Mouse (Mus musculus) intestine, postnatal 0 days (tissue): Measurements from ENCODE around the gene Stag2. TPM values are rescaled to one million over a fixed set of nuclear protein-coding genes. Genes with fewer than 3 reads are reported as not detected.

Experiments
- ATAC-seq: fragments of 200-750 bp; cut with Nextera tagmentation; 2 replicates; pipeline ENCODE4 v1.8.0; 2017; ENCODE audit warnings: mild to moderate bottlenecking, moderate TSS enrichment, moderate library complexity
- H3K27ac ChIP-seq: fragments of 300-500 bp; sonication (generic); 2 replicates; pipeline ENCODE4 v1.5.1; 2014; ENCODE audit warnings: mild to moderate bottlenecking, low read depth, low read length, moderate library complexity
- H3K27me3 ChIP-seq: fragments of 300-500 bp; sonication (generic); replicated peaks from 2 replicates; pipeline ENCODE4 v1.6.1; 2014; ENCODE audit warnings: low read length, mixed read lengths; ENCODE audit not compliant: control insufficient read depth, insufficient read depth
- H3K36me3 ChIP-seq: fragments of 300-500 bp; sonication (generic); 2 replicates; pipeline ENCODE4 v1.6.1; 2014; ENCODE audit warnings: mild to moderate bottlenecking, moderate library complexity; ENCODE audit not compliant: control insufficient read depth, insufficient read depth
- H3K4me1 ChIP-seq: fragments of 300-500 bp; sonication (generic); replicated peaks from 2 replicates; pipeline ENCODE4 v1.6.1; 2014; ENCODE audit warnings: antibody characterized with exemption, low read length, mixed read lengths; ENCODE audit not compliant: control insufficient read depth, insufficient read depth
- H3K4me2 ChIP-seq: fragments of 300-500 bp; sonication (generic); replicated peaks from 2 replicates; pipeline ENCODE4 v1.6.1; 2014; ENCODE audit warnings: low read depth, mild to moderate bottlenecking, moderate library complexity
- H3K4me3 ChIP-seq: fragments of 300-500 bp; sonication (generic); 2 replicates; pipeline ENCODE4 v1.5.1; 2014; ENCODE audit warnings: low read depth, low read length
- H3K9ac ChIP-seq: fragments of 300-500 bp; sonication (generic); 2 replicates; pipeline ENCODE4 v1.6.1; 2014; ENCODE audit warnings: mild to moderate bottlenecking, low read depth, low read length
- H3K9me3 ChIP-seq: fragments of 300-500 bp; sonication (generic); 2 replicates; pipeline ENCODE4 v1.6.1; 2016; ENCODE audit warnings: mixed run types; ENCODE audit not compliant: control insufficient read depth
- CTCF ChIP-seq: sonication (generic); IDR thresholded peaks from 2 replicates; pipeline ENCODE4 v1.5.1; 2016; ENCODE audit warnings: low read depth, mild to moderate bottlenecking, control low read depth, antibody characterized with exemption, moderate library complexity
- WGBS: fragments of 180-500 bp; shearing (Covaris S2); extraction: QIAGEN DNeasy Blood & Tissue Kit; methylation state at CpG from one replicate; pipeline ENCODE4 v1.1.7; 2014; 5-methylcytosine and 5-hydroxymethylcytosine counted together
- polyA plus RNA-seq: library from polyadenylated mRNA; unstranded; fragments of >200 nt; fragmentation: Nextera tagmentation; extraction: Ambion mirVana; gene quantifications from 2 replicates; pipeline ENCODE4 v1.2.1, GENCODE M21; 2015

Stag2 gene
- polyA plus RNA-seq, 1 experiment from 2014 or later: 14.6 TPM

DNA sequence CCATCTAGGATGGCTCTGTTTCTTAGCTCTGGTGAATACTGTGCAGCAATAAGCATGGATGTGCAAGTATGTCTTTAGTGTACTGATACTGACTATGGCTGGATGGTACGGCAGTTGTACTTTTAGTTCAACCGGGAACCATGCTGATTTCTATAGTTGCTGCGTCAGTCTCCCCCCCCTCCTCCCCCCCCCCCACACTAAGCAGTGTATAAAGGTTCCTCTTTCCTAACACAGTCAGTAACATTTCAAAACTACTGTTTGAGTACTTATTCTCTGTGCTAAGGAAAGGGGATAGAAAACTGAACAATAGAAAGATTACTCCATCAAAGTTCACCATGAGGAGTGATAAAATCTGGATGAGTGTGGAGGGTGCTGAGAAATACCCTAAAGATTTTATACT lies 6.5 kb upstream of the Stag2 start:
- Histone ChIP-seq H3K9ac (no peak overlapping the region), H3K36me3 (no peaks in the 10 kb centered on the region), H3K9me3 (no peaks in the 10 kb centered on the region), H3K4me1 (no peaks in the 10 kb centered on the region), H3K27ac (no peak overlapping the region), H3K4me2 (no peak overlapping the region), H3K27me3 (no peaks in the 10 kb centered on the region), H3K4me3 (no peak overlapping the region)
- WGBS: 75% methylated on average over 3 of the region's 3 CpGs
- ATAC-seq: no peak
- no peak for TF ChIP-seq CTCF

DNA sequence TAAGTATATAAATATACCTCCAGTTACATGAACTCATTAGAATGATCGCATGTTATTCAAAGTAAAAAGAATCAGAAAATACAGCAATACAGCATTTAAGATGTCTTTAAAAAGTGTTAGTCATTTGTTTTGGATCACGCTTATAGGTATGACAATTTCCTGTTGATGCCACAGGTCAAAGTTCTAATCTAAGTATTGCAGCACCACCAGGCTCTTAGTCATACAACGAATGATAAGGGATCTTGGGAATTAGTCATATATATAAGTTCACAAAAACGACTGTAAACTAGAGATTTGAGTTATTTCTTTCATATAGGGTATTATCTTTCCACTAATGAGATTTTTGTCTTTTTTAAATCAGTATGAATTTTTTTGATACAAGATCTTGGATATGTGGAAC lies 5.1 kb upstream of the Stag2 start:
- no peak for ATAC-seq
- no peaks in the 10 kb centered on the region for H3K27me3 ChIP-seq
- WGBS: 55% methylated on average over 4 of the region's 4 CpGs

GRCm38 (mm10) chrX:42148016-42148451 lies 1.1 kb upstream of the Stag2 start:
- H3K36me3 ChIP-seq: no peaks in the 10 kb centered on the region
- H3K4me3 ChIP-seq: no peak overlapping the region
- no peaks in the 10 kb centered on the region for H3K9me3 ChIP-seq
- no peak for TF ChIP-seq CTCF
- peak; percentile 57 for ATAC-seq
- WGBS: 32% methylated on average over 5 of the region's 5 CpGs
- H3K27ac ChIP-seq: peak overlapping the region; percentile 99
- H3K27me3 ChIP-seq: no peaks in the 10 kb centered on the region
- H3K4me2 ChIP-seq: peak overlapping the region; percentile 54; the same call in 1 of the 2 replicates
- H3K9ac ChIP-seq: no peak overlapping the region
- no peaks in the 10 kb centered on the region for H3K4me1 ChIP-seq

More for the DNA sequence above, 5.1 kb upstream of the Stag2 start:
- Histone ChIP-seq H3K4me2 (no peak overlapping the region), H3K4me1 (no peaks in the 10 kb centered on the region), H3K4me3 (no peak overlapping the region), H3K36me3 (no peaks in the 10 kb centered on the region), H3K9ac (no peak overlapping the region), H3K27ac (no peak overlapping the region), H3K9me3 (no peaks in the 10 kb centered on the region)
- TF ChIP-seq CTCF: no peak

DNA sequence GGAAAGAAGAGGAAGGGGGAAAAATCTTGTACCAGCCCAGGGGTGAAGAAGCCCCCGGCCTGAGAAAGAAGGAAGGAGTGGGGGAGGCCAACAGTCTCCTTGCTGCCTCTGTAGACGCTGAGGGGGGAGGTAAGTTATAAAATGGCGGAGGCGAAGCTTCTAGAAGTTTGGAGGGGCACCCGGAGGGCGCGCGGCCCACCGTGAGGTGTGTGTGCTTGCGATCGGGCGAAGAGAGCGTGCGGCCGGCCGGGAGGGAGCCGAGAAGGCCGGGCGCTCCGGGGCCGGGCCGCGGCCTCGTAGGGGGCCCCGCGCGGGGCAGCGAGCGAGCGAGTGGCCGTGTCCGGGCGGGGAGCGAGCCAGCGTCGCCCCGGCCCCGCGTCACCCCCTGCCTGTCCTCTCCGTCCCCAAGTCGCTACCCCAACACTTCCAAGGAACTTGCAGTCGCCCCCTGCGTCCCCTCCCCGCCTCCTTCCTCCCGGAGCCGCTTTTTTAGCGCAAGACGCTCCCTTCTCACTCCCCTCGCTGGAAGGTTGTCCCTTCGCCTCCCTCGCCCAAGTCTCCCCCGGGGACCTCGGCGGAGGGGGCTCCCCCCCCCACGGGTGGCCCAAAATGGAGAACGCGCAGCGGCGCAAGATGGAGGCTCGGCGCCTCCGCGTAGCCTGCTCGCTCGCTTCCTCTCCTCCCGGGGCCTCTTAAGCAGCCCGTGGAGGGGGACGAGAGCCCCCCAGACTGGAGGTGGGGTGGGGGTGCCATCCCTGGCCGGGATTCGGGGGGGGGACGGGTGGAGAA lies 634 bp downstream of the Stag2 start:
- Histone ChIP-seq H3K9ac (peak overlapping the region; percentile 95), H3K4me3 (peak overlapping the region; percentile 62), H3K36me3 (no peaks in the 10 kb centered on the region), H3K27ac (peak overlapping the region; percentile 99), H3K9me3 (no peaks in the 10 kb centered on the region), H3K27me3 (no peaks in the 10 kb centered on the region), H3K4me1 (no peaks in the 10 kb centered on the region), H3K4me2 (peak overlapping the region; percentile 55)
- 22% methylated on average over 55 of the region's 71 CpGs for WGBS
- ATAC-seq: peak; percentile 18; the same call in 1 of the 2 replicates
- no peak for TF ChIP-seq CTCF

DNA sequence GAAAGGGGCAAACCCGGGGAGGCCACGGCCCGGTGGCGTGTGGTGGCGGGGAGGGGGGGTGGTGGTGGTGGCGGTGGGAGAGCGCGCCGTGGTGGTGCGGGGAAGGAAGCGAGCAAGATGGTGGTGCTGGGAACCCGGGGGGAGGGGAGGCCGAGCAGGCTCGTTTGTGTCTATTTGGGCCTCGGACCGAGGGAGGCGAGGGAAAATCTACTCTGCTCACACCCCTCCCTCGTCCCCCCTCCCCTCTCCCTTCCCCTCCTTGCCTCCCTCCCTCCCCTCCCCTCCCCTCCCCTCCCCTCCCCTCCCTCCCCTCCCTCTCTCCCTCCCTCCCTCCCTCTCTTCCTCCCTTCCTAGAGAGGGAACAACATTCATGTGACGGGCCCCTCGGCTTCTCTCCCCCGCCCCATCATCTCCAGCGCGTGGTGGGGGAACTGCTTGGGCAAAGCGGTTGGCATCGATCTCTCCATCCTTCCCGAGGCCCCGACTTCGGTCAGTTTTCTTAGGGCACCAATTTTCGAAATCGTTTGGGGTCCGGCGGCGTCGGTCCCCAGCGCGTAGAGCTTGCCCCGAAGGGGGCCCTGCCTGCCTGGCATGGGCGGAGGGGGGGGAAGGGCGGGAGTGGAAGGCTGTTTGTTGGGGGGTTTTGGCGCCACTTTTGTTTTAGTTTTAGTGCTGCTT lies 1.4 kb downstream of the Stag2 start:
- no peaks in the 10 kb centered on the region for H3K36me3 ChIP-seq
- H3K4me3 ChIP-seq: peak overlapping the region; percentile 62
- 10% methylated on average over 20 of the region's 40 CpGs for WGBS
- peak overlapping the region; percentile 95 for H3K9ac ChIP-seq
- peak overlapping the region; percentile 99 for H3K27ac ChIP-seq
- peak; percentile 55 for ATAC-seq
- no peaks in the 10 kb centered on the region for H3K27me3 ChIP-seq
- no peaks in the 10 kb centered on the region for H3K4me1 ChIP-seq
- H3K4me2 ChIP-seq: peak overlapping the region; percentile 64
- no peak for TF ChIP-seq CTCF
- no peaks in the 10 kb centered on the region for H3K9me3 ChIP-seq

DNA sequence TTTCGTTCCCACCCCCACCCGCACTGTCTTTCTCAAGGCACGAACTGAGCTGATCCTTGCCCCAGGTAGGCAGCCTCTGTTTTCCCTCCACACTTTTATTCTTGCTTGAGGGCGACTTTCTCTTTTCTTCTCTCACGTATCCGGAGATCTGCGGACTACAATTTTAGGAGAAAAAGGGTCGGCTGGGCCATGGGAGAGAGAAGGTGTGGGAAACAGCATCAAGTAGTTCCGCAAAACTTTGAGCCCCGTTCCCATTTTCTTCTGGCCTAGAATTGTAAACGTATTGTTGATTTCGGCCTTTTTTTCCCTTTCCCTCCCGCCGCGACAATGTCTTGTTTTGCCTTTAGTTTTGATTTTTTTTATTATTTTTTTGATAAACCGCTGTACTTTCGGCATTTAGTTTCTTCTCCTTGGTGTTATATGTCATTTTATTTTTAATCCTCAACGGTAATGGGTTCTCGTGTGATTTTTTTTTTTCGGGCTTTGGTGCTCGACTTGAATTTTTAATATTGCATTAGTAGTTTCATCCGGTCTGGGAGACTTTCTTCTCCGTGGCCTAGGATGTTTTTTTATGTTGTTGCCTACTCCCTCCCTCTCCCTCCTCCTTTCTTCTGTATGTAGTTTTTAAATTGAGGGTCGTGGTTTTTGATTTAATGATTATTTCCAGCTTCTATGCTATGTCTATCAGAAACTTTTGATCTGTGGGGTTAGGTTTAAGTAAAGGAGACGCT lies 2.1 kb downstream of the Stag2 start:
- Histone ChIP-seq H3K4me1 (no peaks in the 10 kb centered on the region), H3K9me3 (no peaks in the 10 kb centered on the region), H3K4me2 (peak overlapping the region; percentile 64), H3K27me3 (no peaks in the 10 kb centered on the region), H3K27ac (peak overlapping the region; percentile 92), H3K36me3 (no peaks in the 10 kb centered on the region), H3K4me3 (peak overlapping the region; percentile 62), H3K9ac (peak overlapping the region; percentile 95)
- WGBS: 12% methylated on average over 25 of the region's 25 CpGs
- no peak for TF ChIP-seq CTCF
- ATAC-seq: no peak
